Mouse (Mus musculus) liver, embryonic 15.5 days (tissue): ENCODE results near the gene Rpp21. TPM values are rescaled to one million over a fixed set of nuclear protein-coding genes. Genes with fewer than 3 reads are reported as not detected.

Experiments
- ATAC-seq: fragments of 200-750 bp; cut with Nextera tagmentation; 2 replicates; pipeline ENCODE4 v1.8.0; 2017; ENCODE audit warnings: moderate number of reproducible peaks, mild to moderate bottlenecking, moderate library complexity; ENCODE audit not compliant: insufficient read depth
- H3K27ac ChIP-seq: fragments of 300-500 bp; sonication (generic); replicated peaks from 2 replicates; pipeline ENCODE4 v1.5.1; 2015; ENCODE audit warnings: mild to moderate bottlenecking, inconsistent platforms
- H3K27me3 ChIP-seq: fragments of 300-500 bp; sonication (generic); 2 replicates; pipeline ENCODE4 v1.6.1; 2015; ENCODE audit warnings: mild to moderate bottlenecking, inconsistent platforms
- H3K36me3 ChIP-seq: fragments of 300-500 bp; sonication (generic); replicated peaks from 2 replicates; pipeline ENCODE4 v1.6.1; 2015; ENCODE audit warnings: moderate library complexity, mild to moderate bottlenecking, inconsistent platforms
- H3K4me1 ChIP-seq: fragments of 300-500 bp; sonication (generic); replicated peaks from 2 replicates; pipeline ENCODE4 v1.6.1; 2015; ENCODE audit warnings: inconsistent platforms
- H3K4me2 ChIP-seq: fragments of 300-500 bp; sonication (generic); 2 replicates; pipeline ENCODE4 v1.6.1; 2015; ENCODE audit warnings: moderate library complexity, mild to moderate bottlenecking, inconsistent platforms
- H3K4me3 ChIP-seq: fragments of 300-500 bp; sonication (generic); replicated peaks from 2 replicates; pipeline ENCODE4 v1.5.1; 2015; ENCODE audit warnings: mild to moderate bottlenecking, inconsistent platforms
- H3K9ac ChIP-seq: fragments of 300-500 bp; sonication (generic); 2 replicates; pipeline ENCODE4 v1.6.1; 2015; ENCODE audit warnings: moderate library complexity, mild to moderate bottlenecking, inconsistent platforms
- H3K9me3 ChIP-seq: fragments of 300-500 bp; sonication (generic); replicated peaks from 2 replicates; pipeline ENCODE4 v1.6.1; 2016; ENCODE audit warnings: inconsistent platforms
- WGBS: fragments of 180-500 bp; shearing (Covaris S2); methylation state at CpG from one replicate; pipeline ENCODE4 v1.1.7; 2015; ENCODE audit warnings: mixed read lengths; ENCODE audit not compliant: insufficient replicate concordance; 5-methylcytosine and 5-hydroxymethylcytosine counted together
- polyA plus RNA-seq: library from polyadenylated mRNA; unstranded; fragments of >200 nt; fragmentation: Nextera tagmentation; extraction: Ambion mirVana; gene quantifications from 2 replicates; pipeline ENCODE4 v1.2.1, GENCODE M21; 2015

Gene Rpp21
- 58.7 and 64.0 TPM in 2 replicates for polyA plus RNA-seq

DNA sequence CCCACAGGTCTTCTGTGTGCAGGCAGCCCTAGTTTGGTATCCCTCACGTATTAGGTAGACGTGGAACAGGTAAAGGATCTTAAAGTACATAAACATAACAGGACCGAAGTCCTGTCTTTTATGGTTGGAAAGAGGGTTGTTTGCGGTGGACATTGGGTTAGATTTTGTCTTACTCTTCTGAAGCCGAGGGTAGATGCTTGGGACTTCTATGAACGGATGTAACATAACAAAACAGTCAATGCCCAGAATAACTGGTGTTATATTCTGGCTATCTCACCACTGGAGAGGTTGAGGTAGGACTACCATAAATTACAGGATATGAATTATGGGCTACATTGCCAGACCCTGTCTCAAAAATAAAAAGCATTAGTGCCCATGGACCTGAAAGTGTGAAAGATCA, at the start of gene Rpp21:
Rpp21 (minus strand) TSS at position 101 of the 400 bp plus-strand sequence.
- Histone ChIP-seq H3K9ac (peak within 1 kb of the TSS; percentile 72), H3K9me3 (no peaks in the 10 kb centered on the region), H3K27ac (peak within 1 kb of the TSS; percentile 77), H3K4me1 (peaks cover 14% of the 10 kb centered on the region), H3K27me3 (peaks cover 3% of the 10 kb centered on the region), H3K4me2 (peak within 1 kb of the TSS; percentile 75), H3K4me3 (peak within 1 kb of the TSS; percentile 84), H3K36me3 (peaks cover 46% of the 10 kb centered on the region)
- WGBS, result 37% methylated on average over 6 of the region's 6 CpGs
- ATAC-seq, result no peak

GRCm38 (mm10) chr17:36286390-36286789, 28.5 kb upstream of the Rpp21 start, which contains the start of gene H2-M10.2:
Gene H2-M10.2 (minus strand): TSS chr17:36286490.
- Histone ChIP-seq H3K4me2 (no peak within 1 kb of the TSS), H3K27ac (no peak within 1 kb of the TSS), H3K9me3 (no peaks in the 10 kb centered on the region), H3K36me3 (no peaks in the 10 kb centered on the region), H3K9ac (no peak within 1 kb of the TSS), H3K4me3 (no peak within 1 kb of the TSS), H3K27me3 (no peaks in the 10 kb centered on the region), H3K4me1 (no peaks in the 10 kb centered on the region)
- ATAC-seq, result no peak
- WGBS, result 62% methylated on average over 2 of the region's 2 CpGs

GRCm38 (mm10) chr17:36281521-36282245, 23.8 kb upstream of the Rpp21 start:
- no peak overlapping the region for H3K9ac ChIP-seq
- H3K27ac ChIP-seq, result no peak overlapping the region
- no peaks in the 10 kb centered on the region for H3K27me3 ChIP-seq
- no peak for ATAC-seq
- H3K4me3 ChIP-seq, result no peak overlapping the region
- 66% methylated on average over 4 of the region's 4 CpGs for WGBS
- no peak overlapping the region for H3K4me2 ChIP-seq
- H3K36me3 ChIP-seq, result peaks cover 23% of the 10 kb centered on the region
- no peaks in the 10 kb centered on the region for H3K4me1 ChIP-seq
- H3K9me3 ChIP-seq, result no peaks in the 10 kb centered on the region

- no peaks in the 10 kb centered on the region for H3K9me3 ChIP-seq
- H3K4me1 ChIP-seq, result peaks cover 37% of the 10 kb centered on the region
- H3K27me3 ChIP-seq, result no peaks in the 10 kb centered on the region
- no peak overlapping the region for H3K27ac ChIP-seq
- no peak for ATAC-seq
- peaks cover 29% of the 10 kb centered on the region for H3K36me3 ChIP-seq
- H3K9ac ChIP-seq, result no peak overlapping the region
- 78% methylated on average over 4 of the region's 4 CpGs for WGBS
- H3K4me2 ChIP-seq, result no peak overlapping the region
- H3K4me3 ChIP-seq, result no peak overlapping the region
Measured at GRCm38 (mm10) chr17:36274776-36275175, 16.9 kb upstream of the Rpp21 start.

GRCm38 (mm10) chr17:36273796-36274195, 15.9 kb upstream of the Rpp21 start:
- WGBS, result 70% methylated on average over 4 of the region's 4 CpGs
- Histone ChIP-seq H3K36me3 (peaks cover 25% of the 10 kb centered on the region), H3K4me3 (no peak overlapping the region), H3K9ac (no peak overlapping the region), H3K4me1 (peaks cover 39% of the 10 kb centered on the region), H3K4me2 (peak overlapping the region; percentile 87; the same call in 1 of the 2 replicates), H3K9me3 (no peaks in the 10 kb centered on the region), H3K27me3 (no peaks in the 10 kb centered on the region), H3K27ac (no peak overlapping the region)
- no peak for ATAC-seq

DNA sequence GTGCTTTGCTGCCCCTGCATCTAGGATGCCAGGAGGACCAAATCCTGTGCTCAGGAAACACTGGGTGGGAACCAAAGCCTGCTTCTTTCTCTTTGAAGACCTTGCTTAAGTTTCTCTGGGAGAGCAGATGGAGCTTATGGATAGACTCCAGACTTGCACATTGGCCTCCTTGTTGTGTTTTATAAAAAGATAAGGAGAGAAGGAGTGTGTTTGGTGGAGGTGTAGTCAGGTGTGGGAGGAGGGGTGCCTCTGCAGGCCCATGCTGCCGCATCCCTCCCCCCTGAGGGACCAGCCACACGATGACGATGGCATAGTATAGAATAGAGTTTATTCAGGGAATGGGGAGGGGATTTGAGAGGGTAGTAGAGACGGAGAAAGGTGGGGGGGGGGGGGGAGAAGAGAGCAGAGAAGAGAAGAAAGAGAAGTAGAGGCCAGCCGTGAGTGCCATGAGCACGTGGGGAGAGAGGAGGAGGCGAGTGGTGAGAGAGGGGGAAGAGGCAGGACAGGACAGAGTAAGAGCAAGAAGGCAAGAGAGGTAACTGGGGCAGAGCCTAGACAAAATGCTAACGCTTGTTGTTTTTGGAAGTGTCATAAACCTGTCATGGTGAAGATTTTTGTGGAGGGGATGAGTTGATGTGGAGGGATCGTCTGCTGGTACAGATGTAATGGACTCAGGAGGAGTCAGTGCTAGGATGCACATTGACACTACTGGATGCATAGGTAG, 14.9 kb upstream of the Rpp21 start:
- Histone ChIP-seq H3K27me3 (no peaks in the 10 kb centered on the region), H3K9me3 (no peaks in the 10 kb centered on the region), H3K36me3 (peaks cover 28% of the 10 kb centered on the region), H3K9ac (peak overlapping the region; percentile 87), H3K4me1 (peaks cover 39% of the 10 kb centered on the region), H3K4me2 (peak overlapping the region; percentile 87), H3K4me3 (peak overlapping the region; percentile 87), H3K27ac (no peak overlapping the region)
- ATAC-seq, result no peak
- 57% methylated on average over 9 of the region's 9 CpGs for WGBS

DNA sequence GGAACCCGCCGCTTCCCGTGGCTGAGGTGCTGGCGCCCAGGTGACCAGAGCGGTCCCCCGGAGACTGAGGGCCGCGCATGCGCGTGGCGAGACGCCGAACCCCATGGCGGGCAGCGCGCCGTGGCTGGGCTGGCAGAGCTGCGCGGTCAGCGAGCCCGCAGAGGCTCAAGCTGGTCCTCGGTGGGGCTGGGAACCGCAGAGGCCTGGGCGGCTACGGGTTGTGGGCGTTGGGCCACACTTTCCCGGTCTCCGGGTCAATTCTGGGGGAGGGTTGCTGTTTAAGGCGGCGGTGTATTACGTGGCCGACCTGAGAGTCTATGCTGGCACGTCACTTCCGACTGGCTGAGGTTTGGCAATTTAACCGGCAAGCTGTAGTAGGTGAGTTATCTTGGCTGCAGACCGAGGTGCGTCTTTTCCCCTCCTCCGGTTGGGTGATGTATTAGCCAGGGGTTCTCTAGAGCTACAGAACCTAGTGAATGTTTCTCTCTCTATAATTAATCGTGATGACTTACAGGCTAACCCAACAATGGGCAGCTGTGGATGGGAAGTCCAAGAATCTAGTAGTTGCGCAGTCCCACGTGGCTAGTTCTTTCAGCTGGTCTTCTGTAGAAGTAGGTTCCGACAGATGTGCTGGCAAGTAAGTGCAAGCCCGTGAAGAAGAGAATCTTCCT, 13.9 kb upstream of the Rpp21 start, which contains the start of gene Trim39:
Trim39 (minus strand) TSS at position 662 of the 671 bp plus-strand sequence.
- H3K36me3 ChIP-seq, result peaks cover 32% of the 10 kb centered on the region
- H3K4me3 ChIP-seq, result peak within 1 kb of the TSS; percentile 87
- under 1% methylated on average over 43 of the region's 43 CpGs for WGBS
- peak within 1 kb of the TSS; percentile 87 for H3K4me2 ChIP-seq
- H3K9me3 ChIP-seq, result no peaks in the 10 kb centered on the region
- no peaks in the 10 kb centered on the region for H3K27me3 ChIP-seq
- H3K27ac ChIP-seq, result peak within 1 kb of the TSS; percentile 90
- peaks cover 39% of the 10 kb centered on the region for H3K4me1 ChIP-seq
- peak; percentile 82 for ATAC-seq
- peak within 1 kb of the TSS; percentile 87 for H3K9ac ChIP-seq

- Histone ChIP-seq H3K27ac (peak overlapping the region; percentile 90), H3K9me3 (no peaks in the 10 kb centered on the region), H3K4me2 (peak overlapping the region; percentile 87), H3K36me3 (peaks cover 32% of the 10 kb centered on the region), H3K4me1 (peaks cover 39% of the 10 kb centered on the region), H3K4me3 (peak overlapping the region; percentile 87), H3K9ac (peak overlapping the region; percentile 87), H3K27me3 (no peaks in the 10 kb centered on the region)
- peak; percentile 87 for ATAC-seq
- WGBS, result under 1% methylated on average over 84 of the region's 84 CpGs
Measured at GRCm38 (mm10) chr17:36270956-36271585, 13.2 kb upstream of the Rpp21 start.

GRCm38 (mm10) chr17:36265834-36266233, 8.0 kb upstream of the Rpp21 start:
- ATAC-seq, result no peak
- no peaks in the 10 kb centered on the region for H3K27me3 ChIP-seq
- H3K4me2 ChIP-seq, result no peak overlapping the region
- peaks cover 67% of the 10 kb centered on the region for H3K36me3 ChIP-seq
- no peaks in the 10 kb centered on the region for H3K9me3 ChIP-seq
- WGBS, result 51% methylated on average over 5 of the region's 5 CpGs
- H3K27ac ChIP-seq, result no peak overlapping the region
- no peak overlapping the region for H3K4me3 ChIP-seq
- H3K4me1 ChIP-seq, result peaks cover 15% of the 10 kb centered on the region
- H3K9ac ChIP-seq, result no peak overlapping the region

GRCm38 (mm10) chr17:36264273-36264925, 6.5 kb upstream of the Rpp21 start:
- Histone ChIP-seq H3K27me3 (no peaks in the 10 kb centered on the region), H3K27ac (no peak overlapping the region), H3K4me1 (0 out of 2 replicates have a peak, but pooled peaks cover 4% of the 10 kb centered on the region), H3K4me3 (no peak overlapping the region), H3K9ac (no peak overlapping the region), H3K36me3 (peaks cover 81% of the 10 kb centered on the region), H3K4me2 (no peak overlapping the region), H3K9me3 (no peaks in the 10 kb centered on the region)
- no peak for ATAC-seq
- WGBS, result 78% methylated on average over 3 of the region's 3 CpGs
